Mouse (Mus musculus) spleen, postnatal 10 days (tissue): Measurements from ENCODE around the gene Cfap52.

ENCODE experiments used
- DNase-seq, 2 experiments: peaks; one replicate each; pipeline ENCODE4 v3.0.0; 2021 to 2022; ENCODE audit warnings: low spot score in 2 of 2

The Cfap52 gene

DNA sequence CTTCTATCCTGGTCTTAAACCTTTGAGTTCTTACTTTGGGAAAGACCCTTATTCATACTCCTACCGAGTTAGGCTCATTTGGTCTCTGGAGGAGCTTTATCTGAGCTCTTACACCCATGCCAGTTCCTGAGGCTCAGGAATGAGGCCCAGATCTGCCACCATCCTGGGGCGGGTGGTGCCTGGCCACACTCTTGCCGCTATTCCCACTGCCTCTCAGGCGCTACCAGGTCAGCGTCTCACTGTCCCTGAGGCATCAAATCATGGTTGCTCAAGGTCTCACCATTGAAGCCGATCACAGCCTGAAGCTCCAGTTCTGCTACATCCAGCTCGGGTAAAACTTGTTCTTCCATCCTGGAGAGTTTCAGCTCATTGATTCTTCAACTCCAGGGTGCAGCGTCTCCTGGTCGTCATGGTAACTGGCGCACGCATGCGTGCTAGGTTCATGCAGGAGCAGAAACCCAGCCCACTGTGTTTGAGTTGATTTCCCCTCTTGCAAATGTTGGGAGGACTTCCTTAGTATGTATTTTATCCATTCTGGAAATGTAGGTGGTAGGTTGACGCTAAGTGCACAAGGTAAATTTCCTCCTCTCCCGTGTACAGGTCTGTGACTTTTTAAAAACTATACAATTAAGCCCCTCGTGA lies at the start of gene Cfap52:
TSS of gene Cfap52 (minus strand) at position 410 of the 642 bp plus-strand sequence.
- DNase-seq: peak; percentile 62 to 85

DNA sequence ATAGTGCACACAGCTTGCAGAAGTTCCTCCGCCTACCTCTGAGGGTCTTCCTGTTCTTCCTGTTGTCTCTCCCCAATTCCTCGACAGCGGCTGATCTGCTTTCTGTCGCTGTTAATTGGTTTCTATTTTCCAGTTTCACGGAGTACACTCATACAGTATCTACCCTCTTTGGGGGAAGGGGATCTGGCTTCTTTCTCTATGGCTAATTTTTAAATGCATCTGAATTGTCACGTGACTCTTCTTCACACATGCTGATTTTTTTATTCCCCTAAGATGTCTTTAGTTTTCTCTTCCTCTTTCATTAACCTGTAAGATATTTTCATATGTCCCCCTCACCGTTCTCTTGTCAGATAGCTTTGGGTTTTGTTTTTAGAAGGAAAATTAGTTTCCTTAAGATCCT lies 46.8 kb upstream of the Cfap52 start:
- no peak for DNase-seq

DNA sequence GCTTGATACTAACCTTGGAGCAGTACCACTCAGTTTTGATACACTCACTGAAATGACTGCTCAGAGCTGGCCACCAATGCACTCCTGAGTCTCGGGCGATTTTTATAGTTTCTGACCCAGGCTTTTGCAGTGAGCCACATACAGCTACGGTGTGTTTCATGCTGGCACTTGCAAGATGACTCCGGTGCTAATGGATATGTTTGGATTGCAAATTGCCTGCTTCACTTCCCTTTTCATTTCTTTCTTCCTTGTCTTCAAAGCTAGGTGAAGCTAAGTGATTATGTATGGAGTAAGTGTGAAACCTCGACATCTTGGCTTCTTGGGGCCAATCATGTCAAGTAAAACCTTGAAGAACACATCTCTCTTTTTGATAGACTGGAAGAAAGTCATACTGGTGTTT lies 43.9 kb upstream of the Cfap52 start:
- no peak for DNase-seq

GRCm38 (mm10) chr11:68007645-68008044 lies 42.2 kb upstream of the Cfap52 start:
- no peak for DNase-seq

DNA sequence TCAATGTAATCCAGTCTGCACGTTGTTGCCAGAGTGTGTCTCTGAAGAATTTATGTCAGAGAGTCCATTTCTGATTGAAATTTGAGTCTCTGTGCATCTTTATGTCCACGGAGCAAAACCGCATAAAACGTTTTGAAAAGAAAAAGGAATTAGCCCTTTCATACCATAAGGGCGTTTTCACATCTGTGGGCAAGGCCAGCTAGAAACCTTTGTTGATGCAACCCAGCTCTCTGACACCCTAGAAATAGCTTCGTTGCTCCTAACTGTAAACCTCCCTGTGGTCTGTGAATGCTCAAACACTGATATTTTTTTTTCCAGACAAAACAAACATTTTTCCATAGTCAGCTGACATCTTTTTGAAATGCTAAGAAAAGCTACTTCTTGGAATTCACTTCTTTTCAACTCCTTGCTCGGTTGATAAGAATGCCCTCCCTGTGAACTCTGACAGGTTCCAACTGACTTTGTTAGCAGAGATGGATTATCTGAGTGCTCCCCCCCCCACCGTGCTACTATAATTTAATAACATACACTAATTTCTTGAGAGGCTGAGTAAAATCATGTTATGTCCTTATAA lies 40.9 kb upstream of the Cfap52 start:
- DNase-seq: no peak

DNA sequence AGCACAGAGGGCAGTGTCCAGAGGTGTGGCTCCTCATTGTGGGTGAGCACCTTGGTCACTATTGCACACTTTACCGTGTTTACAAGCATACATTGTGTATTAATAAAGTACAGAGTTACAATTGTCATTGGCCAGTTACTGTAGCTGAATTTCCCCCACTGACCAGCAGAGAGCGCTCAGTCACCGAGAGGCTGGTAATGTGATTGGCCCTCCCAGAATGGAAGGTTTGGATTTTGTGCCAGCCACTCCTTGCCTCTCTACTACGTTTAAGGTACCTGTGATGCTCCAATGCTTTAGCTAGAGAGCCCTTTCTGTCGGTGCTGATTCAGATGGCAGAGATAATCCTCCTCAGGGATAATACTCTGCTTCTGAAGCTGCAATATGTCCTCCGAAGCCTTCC lies 38.7 kb upstream of the Cfap52 start:
- peak; percentile 32 to 71 for DNase-seq

DNA sequence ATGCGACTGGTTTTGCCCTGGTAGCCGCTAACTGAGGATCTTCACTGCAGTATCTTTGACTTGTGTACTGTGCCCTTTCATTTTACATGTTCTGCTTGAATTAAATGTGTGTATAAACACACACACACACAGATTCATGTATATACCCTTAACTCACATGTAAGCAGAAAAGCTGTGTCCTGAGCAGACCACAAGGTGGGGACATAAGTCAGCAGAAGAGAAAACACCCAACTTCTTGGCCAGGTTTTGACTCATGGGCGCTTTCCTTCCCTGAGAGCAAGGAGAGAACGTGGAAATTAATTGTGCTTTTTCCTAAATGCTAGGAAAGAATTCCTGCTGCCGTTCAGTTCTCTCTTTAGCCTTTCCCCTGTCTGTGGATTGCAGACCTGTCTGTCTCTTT lies 34.2 kb upstream of the Cfap52 start:
- no peak for DNase-seq

DNA sequence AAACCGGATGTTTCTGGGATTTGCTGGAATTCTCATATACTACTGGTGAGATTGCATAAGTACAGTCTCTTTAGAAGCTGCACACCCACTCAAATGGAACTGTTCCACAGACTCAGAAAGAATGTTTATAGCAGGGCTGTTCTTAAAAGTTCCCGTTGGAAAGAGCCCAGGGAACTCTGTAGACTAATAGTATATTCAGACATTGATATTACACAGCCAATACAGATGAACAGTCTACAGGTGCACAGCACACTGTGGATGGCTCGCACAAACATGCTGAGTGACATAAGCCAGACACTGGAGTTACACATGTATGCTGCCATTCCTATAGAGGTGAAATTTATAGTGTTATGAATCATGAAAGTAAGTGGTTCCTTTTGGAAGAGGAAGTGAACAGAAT lies 33.5 kb upstream of the Cfap52 start:
- no peak for DNase-seq

DNA sequence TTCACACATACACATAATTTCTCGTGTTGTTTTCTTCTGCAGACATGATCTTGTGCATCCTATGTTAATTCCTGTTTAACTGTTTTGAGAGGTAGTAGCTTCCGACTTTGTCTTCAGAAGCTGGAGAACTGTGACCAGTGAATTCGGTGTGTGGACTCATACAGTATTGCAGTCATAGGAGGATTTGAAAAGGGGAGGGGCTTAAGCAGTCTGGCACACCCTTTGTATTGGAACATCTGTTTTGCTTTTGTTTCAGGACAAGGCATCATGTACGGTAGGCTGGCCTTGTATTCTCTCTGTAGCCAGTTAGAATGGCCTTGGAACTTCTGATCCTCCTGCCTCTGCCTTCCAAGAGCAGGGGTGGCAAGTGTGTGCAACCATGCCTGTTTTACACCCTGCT lies 30.5 kb upstream of the Cfap52 start:
- DNase-seq: no peak

DNA sequence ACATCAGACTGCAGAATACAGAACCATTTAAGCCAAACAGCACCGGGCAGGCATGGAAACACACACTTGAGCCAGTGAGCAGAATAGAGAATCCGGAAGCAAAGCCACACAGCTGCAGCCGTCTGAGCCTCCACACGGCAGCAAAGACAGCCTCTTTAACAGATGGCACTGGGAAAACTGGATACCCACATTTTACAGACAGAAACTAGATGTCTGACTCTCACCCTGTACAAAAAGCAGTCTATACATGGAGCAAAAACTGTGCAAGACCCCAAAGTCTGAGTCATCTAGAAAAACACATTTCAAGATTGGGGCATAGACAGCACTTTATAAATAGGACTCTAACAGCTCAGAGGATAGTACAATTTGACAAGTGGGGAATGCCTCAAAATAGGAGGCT lies 25.8 kb upstream of the Cfap52 start:
- DNase-seq: no peak

GRCm38 (mm10) chr11:67983564-67983963 lies 18.1 kb upstream of the Cfap52 start:
- no peak for DNase-seq

DNA sequence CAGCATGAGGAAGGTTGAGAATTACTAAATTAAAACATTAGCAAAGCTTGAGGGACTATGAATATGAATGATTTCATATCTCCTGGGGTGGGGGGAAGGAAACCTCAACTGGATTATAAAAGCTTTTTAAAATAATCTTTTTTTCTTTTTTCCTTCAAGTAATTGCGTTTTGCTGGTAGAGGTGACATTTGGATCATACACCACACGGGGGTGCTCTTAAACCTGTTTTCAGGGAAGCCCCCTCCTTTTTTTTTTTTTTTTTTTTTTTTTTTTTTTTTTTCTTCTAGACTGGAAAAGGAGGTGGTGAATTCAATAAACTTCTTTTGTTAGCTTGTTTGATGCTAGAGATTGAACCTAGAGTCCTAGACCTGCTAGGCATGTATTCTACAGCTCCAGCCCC lies 9.8 kb upstream of the Cfap52 start:
- peak in 1 of 2 experiments; percentile 30 for DNase-seq

DNA sequence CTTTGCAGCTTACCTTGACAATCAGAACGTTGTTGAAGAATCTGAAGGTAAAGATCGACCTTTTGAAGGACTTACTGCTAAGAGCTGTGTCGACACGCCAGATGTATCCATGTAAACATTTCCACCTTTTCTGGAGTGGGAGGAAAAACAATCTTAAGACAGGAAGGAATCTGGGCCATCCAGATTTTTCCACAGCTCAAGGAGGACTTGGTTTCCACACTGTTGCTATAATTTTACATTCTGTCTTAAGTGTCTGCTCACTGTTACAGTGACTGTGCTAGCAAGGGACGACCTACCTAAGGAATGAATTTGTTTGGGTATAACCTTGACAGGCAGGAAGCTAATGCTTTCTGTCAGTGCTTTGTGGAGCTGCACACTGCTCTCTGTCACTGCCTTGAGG lies 7.8 kb upstream of the Cfap52 start:
- DNase-seq: no peak

DNA sequence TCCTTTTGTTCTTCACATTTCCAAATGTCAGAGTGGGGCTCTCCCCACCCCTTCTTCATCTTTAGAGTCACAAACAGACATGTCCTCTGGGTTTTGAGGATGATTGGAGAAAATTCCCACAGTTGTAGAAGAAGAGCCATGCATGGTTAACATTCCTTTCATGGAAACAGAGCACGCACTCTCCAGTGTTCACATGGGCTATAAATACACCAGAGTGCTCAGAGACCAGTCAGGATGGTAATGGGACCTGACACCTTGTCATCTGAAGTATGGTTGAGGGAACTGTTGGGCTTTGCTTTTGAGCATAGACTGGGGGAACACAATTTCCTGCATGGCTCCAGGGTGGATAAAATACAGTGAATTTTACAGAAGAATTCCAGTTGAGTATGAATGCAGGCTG lies 7.2 kb upstream of the Cfap52 start:
- DNase-seq: no peak

DNA sequence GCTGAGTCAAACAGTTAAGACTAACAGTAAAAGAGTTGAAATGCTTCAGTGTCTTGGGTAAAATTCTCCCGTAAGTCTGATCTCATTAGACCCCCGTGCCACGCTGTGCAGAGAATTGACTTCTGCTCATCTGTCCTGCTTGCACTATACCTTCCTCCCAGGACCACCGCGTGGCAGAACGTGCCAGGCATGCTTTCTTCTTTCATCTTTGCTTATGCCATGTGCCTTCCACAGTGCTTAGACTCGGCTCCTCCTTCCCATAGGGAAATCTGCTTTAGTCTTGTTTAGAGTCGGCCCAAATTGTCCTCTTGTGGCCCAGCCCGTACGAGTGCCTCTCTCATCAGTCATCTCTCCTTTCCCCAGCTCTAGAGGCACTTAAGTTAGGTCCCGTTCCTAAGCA lies 2.4 kb upstream of the Cfap52 start:
- DNase-seq: no peak

DNA sequence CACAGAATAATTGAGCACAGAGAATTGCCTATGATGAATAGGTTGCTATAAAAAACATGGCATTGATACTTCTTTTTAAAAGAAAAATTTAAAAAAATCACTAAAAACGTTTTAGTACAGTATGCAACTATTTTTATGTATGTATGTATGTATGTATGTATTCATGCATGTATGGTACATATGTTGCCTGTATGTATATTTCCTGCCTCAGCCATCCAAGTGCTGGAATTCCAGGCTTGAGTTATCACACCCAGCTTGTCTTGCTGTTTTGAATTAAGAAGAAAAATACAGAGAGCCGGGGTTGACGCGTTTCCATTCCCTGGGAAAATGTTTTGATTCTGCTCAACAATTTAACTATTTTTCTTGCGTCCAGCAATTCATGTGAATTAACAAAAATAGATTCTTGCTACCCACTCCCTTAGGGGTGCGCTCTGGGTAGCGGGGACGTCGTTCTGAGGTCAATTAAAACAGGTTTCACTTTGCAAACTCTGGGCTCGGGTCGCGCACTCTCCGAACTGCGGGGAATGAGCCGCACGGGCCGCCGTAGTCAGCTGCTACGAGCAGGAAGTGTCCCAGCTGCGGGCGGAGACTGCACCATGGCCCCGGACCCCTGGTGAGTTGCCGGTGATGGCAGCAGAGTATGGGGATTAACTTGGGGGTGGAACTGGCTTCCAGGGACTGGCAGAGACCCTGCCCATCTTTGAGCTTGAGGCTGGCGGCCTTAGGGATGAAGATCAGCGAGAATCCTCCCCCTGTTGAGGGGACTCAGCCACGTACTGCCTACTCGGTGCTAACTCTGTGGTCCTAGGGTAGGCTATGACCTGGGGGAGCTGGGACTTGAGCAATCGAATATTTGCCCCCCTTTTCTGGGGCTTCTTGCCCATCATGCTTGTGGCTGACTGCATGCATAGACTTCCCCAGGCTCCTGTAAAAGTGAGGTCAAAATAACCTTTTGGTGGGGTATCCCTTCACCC lies 741 bp upstream of the Cfap52 start, which contains the start of gene Stx8:
TSS of gene Stx8 (plus strand) at position 289 of the 974 bp plus-strand sequence.
- DNase-seq: peak; percentile 93 to 96

DNA sequence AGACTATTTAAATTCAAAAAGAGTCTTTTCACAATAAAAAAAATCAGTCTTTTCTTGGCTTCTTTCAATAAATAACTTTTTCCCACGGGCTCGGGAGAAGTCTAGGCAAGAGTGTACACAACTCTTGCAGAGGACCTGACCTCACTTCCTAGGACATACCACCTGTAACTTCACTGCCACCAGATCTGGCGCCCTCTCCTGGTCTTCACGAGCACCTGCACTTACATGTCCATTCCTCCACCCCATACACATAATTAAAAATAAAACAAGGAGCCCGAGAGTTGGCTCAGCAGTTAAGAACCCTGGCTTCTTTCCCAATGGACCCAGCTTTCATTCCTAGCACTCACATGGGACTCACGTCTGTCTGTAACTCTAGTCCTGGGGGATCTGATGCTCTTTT lies 1.3 kb downstream of the Cfap52 start:
- peak in 1 of 2 experiments; percentile 26 for DNase-seq

DNA sequence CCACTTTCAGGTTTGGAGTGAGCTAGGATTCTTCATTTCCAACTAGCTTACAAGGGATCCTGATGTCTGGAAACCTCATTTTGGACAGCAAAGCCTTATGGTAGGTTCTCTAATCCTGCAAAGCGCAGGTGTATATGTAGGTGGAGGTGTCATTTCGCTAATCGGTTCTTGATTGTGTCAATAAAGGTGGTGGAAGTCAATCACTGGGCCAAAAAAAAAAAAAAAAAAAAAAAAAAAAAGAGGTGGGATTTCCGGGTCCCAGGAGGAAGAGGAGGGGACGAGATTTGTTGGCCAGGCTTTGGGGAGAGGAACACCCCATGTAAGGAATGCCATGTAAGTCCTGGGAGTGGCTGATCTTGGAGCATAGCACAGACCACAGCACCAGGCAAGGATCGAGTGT lies 11.0 kb downstream of the Cfap52 start:
- DNase-seq: no peak

DNA sequence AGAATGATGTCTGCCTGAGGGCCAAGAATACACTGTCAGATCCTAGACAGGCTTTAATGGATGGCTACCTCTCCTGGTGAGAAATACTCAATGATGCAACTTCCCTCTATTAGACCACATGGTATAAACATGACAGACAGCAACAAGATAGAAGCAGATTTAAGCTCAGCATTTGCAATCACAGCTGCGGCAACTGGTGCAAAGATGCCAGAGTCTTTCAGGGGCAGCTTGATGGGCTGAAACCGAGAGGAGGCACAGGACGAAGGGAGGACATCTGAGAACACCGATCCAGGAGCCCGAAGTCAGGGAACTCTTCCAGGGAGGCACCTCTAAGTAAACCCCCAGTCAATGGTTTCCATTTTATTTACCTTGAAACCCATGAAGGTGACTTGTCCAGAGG lies 11.8 kb downstream of the Cfap52 start:
- DNase-seq: no peak

DNA sequence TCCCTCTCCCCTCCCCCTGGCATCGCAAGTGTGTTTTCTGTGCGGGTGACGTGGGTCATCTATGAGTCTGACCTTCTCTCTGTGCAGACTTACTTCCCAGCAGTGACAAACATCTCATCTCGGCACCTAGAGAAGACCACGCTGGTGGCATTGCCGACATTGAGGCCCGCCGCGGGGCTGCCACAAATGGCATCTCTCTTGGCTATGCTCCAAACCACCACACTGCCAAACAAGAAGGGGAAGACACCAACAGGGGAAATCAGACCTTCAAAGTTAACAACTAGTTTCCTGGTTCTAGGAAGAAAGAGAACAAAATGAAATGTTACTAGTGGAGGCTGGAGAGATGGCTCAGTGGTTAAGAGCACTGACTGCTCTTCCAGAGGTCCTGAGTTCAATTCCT lies 16.0 kb downstream of the Cfap52 start:
- DNase-seq: no peak

DNA sequence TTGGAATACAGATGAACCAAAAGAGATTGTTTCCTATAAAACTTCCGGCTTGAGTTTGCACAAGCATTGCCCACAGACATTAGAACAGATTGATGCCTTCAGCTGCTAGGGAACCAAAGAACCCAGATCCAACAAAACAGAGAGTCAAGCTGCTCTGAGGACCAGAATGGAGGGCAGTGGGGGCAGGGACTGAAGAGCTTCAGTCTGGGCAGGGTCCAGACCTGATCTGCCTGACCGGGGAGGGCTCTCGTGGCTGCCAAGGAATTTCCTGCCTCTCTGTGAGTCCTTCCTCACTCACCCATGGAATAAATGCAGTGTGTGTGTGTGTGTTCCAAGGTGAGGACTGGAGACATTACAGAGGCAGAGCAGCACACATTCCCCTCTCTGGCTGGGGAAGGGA lies 17.2 kb downstream of the Cfap52 start:
- DNase-seq: no peak

DNA sequence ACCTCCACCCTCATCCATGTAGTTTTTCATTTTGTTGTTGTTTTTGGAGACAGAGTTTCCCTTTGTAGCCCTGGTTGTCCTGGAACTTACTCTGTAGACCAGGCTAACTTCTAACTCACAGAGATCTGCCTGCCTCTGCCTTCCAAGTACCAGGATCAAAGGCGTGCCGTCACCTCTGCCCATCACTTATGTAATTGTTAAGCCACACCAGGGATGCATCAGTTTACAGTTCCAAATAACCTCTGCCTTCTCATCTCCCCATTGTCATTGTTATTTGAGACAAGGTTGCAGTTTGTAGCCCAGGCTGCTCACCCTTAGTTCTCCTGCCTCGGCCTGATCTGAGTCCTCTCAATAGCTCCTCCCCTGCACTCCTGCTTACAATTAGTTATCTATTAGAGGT lies 33.3 kb downstream of the Cfap52 start:
- no peak for DNase-seq
